Mouse (Mus musculus): Measurements from ENCODE around the gene Casc1.

Gene Casc1

DNA sequence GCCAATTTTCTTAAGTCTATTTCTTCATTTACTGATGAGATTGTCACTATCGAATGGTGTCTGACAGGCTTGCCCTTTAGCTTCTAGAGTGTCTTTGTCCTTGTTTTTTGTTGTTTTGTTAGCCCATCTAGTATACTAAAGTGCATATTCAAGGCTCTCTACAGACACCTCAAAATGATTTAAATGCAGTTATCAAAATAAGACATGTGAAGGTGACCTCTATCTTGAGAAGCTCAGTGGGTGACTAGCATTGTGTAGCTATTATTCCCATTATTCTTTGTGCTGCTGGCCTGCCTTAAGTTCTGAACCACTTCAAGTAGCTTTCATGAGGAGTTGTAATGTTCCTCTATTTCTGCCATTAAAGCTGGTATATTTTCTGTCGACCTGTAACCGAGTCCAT lies 5.0 kb upstream of the Casc1 start:
- TF ChIP-seq GATA4 (IDR thresholded peaks at IDR 0.05; ENCODE audit: insufficient replicate concordance, low read length): no peak

DNA sequence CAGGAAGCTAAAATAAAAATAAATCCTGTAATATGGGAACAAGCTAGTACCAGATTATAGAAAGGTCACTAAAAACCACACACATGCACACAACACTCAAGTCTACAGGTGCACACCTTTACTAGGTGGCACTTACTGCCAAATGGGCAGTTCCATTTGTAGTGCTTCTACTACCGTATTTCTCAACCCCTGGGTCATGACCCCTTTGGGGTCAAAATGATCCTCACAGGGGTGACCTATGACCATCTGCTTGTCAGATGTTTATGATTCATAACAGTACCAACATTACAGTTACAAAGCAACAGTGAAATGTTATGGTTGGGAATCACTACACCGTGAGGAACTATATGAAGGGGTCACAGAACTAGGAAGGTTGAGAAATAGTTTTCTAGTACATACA lies 3.1 kb upstream of the Casc1 start:
- no peak for TF ChIP-seq GATA4 (IDR thresholded peaks at IDR 0.05; ENCODE audit: insufficient replicate concordance, low read length)

DNA sequence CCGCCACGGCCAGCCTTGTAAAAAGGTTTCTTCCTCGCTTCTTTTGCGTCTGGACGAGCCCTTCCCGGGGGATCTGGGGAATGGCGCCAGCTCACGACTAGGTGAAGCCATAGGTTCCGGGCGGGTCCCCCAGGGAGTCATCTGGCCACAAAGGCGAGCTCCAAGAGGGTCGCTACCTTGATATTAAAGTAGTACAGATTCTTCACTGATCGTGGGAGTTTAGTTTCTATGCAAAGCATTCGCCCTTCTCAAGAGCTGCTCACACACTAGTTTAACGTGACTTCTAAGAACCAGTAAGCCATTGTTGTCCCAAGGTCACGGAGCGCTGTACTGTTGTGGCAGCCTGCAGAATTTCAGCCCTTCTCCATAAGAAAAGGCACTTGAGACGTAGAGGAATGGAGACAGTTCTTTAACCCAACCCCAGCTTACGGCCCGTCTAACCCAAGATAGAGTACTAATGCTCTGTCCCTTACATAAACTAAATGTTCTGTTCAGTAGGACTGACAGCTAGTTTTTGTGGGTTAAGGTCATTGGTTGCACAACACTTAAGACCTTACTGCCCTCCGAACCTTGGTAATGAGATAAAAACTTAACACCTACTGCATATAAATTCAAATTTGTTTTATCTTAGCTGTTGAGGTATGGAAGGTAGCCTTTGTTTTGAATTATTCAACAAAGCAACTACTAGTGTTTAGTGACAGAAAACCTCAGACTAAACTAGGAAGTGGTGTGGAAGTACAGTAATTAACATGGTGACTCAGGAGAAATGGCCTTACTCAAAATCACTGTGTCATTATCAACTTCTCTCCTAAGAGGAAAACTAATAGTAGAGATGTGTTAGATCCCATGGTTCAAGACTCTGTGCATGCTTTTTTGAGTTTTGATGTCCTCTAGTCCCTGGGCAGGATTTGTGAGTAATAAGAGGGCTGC lies 836 bp upstream of the Casc1 start:
- TF ChIP-seq GATA4 (IDR thresholded peaks at IDR 0.05; ENCODE audit: insufficient replicate concordance, low read length): no peak

DNA sequence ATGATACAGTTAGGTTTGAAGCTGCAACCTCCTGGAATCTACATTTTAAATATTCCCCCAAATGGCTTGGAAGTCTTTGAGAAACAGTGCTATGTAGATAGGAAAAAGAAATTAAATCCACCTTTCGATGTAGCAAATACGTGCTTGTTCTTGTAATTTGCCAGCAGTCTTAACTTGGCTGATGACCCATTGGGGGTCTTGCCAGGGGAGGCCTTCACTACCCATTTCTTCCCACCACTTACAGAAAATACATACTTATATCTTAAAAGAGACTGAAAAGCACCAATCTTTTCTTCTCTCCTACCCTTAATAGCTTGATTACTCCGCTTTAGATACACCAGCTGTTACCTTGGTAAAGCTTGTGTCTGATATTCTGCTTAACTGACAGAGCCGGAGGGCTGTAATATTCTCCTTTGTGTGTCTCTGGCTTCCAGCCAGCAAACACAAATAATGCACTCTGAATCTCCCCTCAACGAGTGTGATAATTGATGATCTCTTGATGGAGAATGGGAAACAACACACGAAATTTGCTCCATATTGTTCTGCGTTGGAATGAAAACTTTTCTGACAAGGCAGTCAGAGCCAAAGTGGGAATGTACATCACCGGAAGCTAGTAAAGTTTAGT lies 637 bp downstream of the Casc1 start:
- no peak for TF ChIP-seq GATA4 (IDR thresholded peaks at IDR 0.05; ENCODE audit: insufficient replicate concordance, low read length)

DNA sequence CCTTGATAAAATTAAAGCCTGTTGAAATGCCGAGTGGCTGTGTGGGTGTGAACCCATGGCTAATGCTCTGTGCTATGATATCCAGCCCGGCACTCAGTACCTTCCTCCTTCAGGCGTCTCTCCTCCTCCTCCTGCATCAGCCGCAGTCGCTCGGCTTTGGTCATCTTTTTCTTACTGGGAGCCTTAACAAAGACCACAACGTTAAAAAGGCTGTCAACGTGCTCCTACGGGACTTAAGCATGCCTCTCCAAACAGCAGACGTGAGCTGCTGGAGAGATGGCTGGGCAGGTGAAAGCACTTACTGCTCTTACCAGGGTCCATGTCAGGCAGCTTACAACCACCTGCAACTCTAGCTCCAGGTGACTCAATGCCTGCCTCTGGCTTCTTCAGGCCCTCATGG lies 5.7 kb downstream of the Casc1 start:
- no peak for TF ChIP-seq GATA4 (IDR thresholded peaks at IDR 0.05; ENCODE audit: insufficient replicate concordance, low read length)

DNA sequence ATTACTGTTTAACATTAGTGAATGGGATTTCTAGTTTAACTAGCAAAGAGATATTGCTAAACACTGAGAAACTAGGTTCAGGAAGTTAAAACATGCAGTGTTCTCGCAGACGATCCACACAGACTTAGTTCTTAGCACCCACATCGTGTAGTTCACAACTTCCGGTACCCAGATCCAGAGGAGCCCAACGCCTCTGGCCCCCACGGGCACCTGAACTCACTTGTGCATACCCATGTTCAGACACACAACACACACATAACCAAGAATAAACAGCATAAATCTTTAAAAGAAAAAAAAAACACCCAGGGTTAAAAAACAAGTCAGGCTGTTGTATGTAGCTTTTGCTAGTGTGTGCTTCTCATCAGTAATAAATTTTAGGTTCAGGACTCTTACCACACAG lies 6.4 kb downstream of the Casc1 start:
- TF ChIP-seq GATA4 (IDR thresholded peaks at IDR 0.05; ENCODE audit: insufficient replicate concordance, low read length): no peak

DNA sequence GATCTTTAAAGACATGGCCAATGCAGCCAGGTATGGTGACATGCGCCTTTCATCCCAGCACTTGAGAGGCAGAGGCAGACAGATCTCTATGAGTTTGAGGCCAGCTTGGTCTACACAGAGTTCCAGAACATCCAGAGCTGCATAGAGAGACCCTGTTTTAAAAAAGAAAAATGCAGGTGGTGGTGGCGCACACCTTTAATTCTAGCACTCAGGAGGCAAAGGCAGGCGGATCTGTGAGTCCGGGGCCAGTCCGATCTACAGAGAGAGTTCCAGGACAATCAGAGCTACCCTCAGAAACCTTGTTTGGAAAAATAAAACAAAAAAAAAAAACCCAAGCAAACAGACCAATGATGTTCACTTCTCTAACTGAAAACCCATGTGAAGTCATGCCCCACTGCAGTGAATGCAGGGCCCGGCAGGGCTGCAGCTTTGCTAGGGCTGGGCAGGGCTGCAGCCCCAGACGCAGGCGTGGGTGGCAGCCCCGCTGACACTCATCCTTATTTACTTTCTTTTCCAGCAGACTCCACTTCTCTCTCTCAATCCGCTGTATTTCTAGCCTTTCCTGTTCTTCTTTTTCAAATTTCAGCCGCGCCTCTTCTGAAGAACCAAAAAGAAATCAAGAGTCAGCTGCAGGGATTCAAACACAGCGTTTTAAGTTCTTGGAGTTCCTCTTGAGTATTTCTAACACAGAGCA lies 8.2 kb downstream of the Casc1 start:
- no peak for TF ChIP-seq GATA4 (IDR thresholded peaks at IDR 0.05; ENCODE audit: insufficient replicate concordance, low read length)

DNA sequence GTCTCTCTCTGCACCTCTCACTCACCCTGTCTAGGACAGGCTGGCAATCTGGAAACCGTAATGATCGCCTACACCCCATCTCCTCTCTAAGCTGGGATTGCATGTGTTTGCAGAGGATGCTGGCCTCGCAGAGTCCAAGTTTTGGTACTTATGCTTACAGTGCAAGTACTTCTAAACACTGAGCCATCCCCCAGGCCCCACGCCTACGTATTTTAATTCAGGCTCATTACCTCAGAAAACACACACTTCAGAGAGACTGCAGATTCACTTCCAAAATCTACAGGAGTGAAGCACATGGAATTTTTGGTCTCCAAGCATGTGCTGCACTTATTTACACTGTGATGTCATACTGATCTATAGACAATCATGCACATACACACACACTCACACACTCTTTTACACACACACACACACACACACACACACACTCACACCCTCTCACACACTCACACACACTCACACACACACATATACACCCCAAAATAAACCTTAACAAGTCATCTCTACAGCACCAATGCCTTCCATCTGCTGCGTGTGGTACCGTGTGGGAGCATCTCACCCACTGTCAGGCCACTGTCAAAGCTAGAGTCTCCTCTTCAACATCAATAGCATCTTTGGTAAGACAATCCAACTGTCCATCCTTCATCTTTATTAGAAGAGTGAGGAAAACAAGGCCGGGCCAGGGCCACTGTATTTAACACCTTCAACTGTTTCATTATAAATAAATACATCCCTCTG lies 12.7 kb downstream of the Casc1 start:
- TF ChIP-seq GATA4 (IDR thresholded peaks at IDR 0.05; ENCODE audit: insufficient replicate concordance, low read length): no peak

DNA sequence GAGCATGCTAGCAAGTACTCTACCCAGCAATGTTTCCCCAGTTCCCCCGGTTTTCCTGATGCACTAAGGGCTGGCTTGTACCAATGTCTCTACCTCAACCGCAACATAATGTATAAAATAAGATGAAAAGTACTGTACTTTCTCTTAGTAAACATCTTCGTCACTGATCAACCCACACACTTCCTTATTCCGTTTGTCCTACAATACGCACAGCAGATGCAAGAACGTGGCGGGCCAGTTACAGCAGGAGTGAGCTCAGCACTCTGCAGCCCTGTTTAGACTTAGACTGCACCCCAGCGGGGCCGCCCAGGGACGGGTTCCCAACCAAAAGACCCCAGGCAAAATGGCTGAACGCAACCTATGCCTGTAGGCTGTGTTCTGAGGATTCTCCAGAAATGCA lies 17.4 kb downstream of the Casc1 start:
- TF ChIP-seq GATA4 (IDR thresholded peaks at IDR 0.05; ENCODE audit: insufficient replicate concordance, low read length): no peak

DNA sequence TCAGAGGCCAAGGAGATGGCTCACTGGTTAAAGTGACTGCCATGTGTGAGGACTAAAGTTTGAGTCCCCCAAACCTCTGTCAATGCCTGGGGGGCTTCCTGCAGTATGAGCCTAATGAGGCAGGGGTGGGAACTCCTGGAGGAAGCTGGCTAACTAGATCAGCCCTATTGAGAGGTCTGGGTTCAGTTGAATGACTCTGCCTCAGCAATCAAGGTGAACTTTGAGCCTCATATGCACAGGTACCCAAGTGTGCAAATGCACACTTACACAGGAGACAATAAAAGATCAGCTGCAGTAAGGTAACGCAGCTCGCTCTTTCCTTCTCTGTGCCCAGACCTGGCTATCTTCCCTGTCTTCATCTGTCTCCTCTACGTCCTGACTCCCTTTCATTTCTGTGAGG lies 17.8 kb downstream of the Casc1 start:
- TF ChIP-seq GATA4 (IDR thresholded peaks at IDR 0.05; ENCODE audit: insufficient replicate concordance, low read length): no peak

DNA sequence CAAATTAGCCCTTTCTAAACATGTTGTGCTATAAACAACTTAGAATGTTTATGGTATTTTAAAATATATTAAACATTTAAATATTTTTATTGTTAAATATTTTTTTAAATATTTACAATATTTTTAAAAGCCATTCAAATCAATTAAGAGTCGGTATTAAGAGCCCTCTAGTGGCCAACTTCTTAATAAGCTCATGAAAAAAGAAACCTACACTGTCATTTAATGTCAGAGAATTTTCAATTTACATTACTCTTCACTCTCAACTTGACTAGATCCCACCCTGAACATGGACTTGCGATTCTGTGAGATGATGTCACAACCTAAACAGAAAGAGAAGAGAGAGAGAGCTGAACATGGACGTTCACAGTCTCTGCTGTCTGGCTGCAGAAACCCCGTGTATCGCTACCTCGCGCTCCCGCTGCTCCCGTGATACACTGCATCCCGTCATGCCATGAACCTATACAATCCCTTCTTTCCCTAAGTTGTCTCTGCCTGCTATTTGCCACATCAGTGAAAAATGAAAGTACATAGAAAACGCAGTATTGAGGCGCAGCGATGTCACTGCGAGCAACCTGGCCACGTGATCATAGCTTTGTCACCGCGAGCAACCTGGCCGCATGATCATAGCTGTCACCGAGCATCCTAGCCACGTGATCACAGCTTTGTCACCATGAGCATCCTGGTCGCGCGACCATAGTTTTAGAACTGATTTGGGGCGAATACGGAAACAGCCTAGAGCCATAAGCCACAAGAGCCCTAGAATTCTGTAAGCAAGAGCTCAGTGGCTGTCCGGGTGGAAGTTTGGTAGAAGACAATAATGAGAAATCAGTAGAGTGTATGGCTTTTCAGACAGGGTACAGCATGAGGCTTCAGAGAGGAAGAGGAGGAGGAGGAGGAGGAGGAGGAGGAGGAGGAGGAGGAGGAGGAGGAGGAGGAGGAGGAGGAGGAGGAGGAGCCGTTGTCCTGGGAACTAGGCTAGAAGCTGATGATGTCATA lies 23.4 kb downstream of the Casc1 start:
- TF ChIP-seq GATA4 (IDR thresholded peaks at IDR 0.05; ENCODE audit: insufficient replicate concordance, low read length): no peak

DNA sequence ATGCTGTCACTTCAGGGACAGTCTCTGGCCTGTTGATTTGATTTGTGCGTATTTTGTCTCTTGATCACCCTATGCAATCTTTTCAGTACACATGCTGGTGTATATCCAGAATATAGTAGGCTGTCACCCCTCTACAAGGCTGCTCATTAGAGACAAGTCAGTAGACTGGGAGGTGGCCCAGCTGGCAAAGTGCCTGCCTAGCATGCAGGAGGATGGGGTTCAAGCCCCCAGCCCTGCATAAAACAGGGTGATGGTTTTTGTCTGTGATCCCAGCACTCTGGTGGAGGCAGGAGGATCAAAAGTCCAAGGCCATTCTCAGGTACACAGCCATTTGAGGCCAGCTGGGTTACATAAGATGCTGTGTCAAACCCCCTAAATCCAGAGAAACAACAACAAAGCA lies 24.7 kb downstream of the Casc1 start:
- no peak for TF ChIP-seq GATA4 (IDR thresholded peaks at IDR 0.05; ENCODE audit: insufficient replicate concordance, low read length)

DNA sequence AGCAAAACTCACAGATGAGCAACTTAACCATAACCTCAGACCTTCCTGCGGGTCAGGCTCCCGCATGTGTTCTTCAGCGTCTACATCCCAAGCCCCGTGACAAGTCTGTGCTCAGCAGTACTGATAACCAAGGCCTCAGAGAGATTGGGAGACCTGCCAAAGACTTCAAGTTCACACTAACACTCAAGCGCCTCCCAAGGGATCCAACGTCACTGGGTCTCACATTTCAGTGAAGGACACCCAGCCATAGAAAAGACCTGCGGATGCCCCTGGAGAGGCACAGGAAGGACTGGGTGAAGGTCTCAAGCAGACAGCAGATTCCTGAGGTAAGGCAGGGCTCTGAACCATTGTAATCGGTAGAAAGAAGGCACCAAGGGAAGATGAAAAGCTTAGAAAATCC lies 28.8 kb downstream of the Casc1 start:
- no peak for TF ChIP-seq GATA4 (IDR thresholded peaks at IDR 0.05; ENCODE audit: insufficient replicate concordance, low read length)

DNA sequence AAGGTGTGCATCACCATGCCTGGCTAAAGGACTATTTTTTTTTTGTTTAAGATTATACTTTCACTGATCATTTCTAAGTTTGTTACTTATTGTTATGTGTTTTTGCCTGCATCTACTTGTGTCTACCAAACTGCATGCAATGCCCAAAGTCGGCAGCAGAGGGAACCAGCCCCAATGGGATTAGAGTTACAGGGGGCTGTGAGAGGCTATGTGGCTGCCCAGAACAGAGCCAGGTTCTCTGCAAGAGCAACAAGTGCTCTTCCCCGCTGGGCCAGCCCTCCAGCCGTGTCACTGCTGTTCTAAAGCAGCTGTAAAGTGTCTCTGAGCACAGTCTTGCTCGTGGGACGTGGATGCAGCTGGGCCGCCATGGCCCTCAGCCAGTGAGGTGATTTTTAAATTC lies 31.1 kb downstream of the Casc1 start:
- TF ChIP-seq GATA4 (IDR thresholded peaks at IDR 0.05; ENCODE audit: insufficient replicate concordance, low read length): no peak
